Mouse (Mus musculus): ENCODE measurements around the gene Snx21. TPM values are rescaled to one million over a fixed set of nuclear protein-coding genes. Genes with fewer than 3 reads are reported as not detected.

Snx21 gene
- polyA plus RNA-seq, 1 experiment = 19.5 TPM

- Histone ChIP-seq H3K4me3 (ENCODE audit: insufficient read depth, poor library complexity, severe bottlenecking) (no peak overlapping the region), H3ac (ENCODE audit: control insufficient read depth, insufficient read length, low read depth) (no peak overlapping the region), H3K27me3 (ENCODE audit: control insufficient read depth, insufficient read depth, insufficient read length) (no peaks in the 10 kb centered on the region), H3K79me2 (ENCODE audit: control insufficient read depth, insufficient read depth) (peaks cover 4% of the 10 kb centered on the region), H3K36me3 (ENCODE audit: control insufficient read depth, insufficient read depth) (peaks cover 10% of the 10 kb centered on the region), H3K79me3 (ENCODE audit: low read depth) (no peaks in the 10 kb centered on the region)
- TF ChIP-seq FOSL1 (IDR thresholded peaks at IDR 0.05; ENCODE audit: insufficient read depth, low read length, poor library complexity, severe bottlenecking) (no peak), MAX (IDR thresholded peaks at IDR 0.05) (no peak), CTCF (IDR thresholded peaks at IDR 0.05; ENCODE audit: control insufficient read depth, insufficient read depth, insufficient read length) (no peak), MYOG (IDR thresholded peaks at IDR 0.05; ENCODE audit: control insufficient read depth, extremely low read depth, insufficient read length) (no peak), MYOD1 (IDR thresholded peaks at IDR 0.05; ENCODE audit: control insufficient read depth, insufficient read length, low read depth) (no peak), CEBPB (IDR thresholded peaks at IDR 0.05; ENCODE audit: low read depth) (no peak), USF1 (IDR thresholded peaks at IDR 0.05; ENCODE audit: low read depth) (no peak)
These were observed 8.2 kb upstream of the Snx21 start for GRCm38 (mm10) chr2:164777246-164778014.

GRCm38 (mm10) chr2:164778015-164778287 is 7.7 kb upstream of the Snx21 start:
- no peak overlapping the region for H3ac ChIP-seq (ENCODE audit: control insufficient read depth, insufficient read length, low read depth)
- H3K36me3 ChIP-seq (ENCODE audit: control insufficient read depth, insufficient read depth) = peaks cover 5% of the 10 kb centered on the region
- no peak overlapping the region for H3K4me3 ChIP-seq (ENCODE audit: insufficient read depth, poor library complexity, severe bottlenecking)
- TF ChIP-seq MYOD1 (IDR thresholded peaks at IDR 0.05; ENCODE audit: control insufficient read depth, insufficient read length, low read depth) (no peak), CTCF (IDR thresholded peaks at IDR 0.05; ENCODE audit: control insufficient read depth, insufficient read depth, insufficient read length) (no peak), FOSL1 (IDR thresholded peaks at IDR 0.05; ENCODE audit: insufficient read depth, low read length, poor library complexity, severe bottlenecking) (no peak), USF1 (IDR thresholded peaks at IDR 0.05; ENCODE audit: low read depth) (no peak), MYOG (IDR thresholded peaks at IDR 0.05; ENCODE audit: control insufficient read depth, extremely low read depth, insufficient read length) (no peak), CEBPB (IDR thresholded peaks at IDR 0.05; ENCODE audit: low read depth) (no peak), MAX (IDR thresholded peaks at IDR 0.05) (no peak)
- no peaks in the 10 kb centered on the region for H3K27me3 ChIP-seq (ENCODE audit: control insufficient read depth, insufficient read depth, insufficient read length)
- H3K79me3 ChIP-seq (ENCODE audit: low read depth) = no peaks in the 10 kb centered on the region
- H3K79me2 ChIP-seq (ENCODE audit: control insufficient read depth, insufficient read depth) = no peaks in the 10 kb centered on the region

- H3K79me2 ChIP-seq (ENCODE audit: control insufficient read depth, insufficient read depth) = no peaks in the 10 kb centered on the region
- H3K27me3 ChIP-seq (ENCODE audit: control insufficient read depth, insufficient read depth, insufficient read length) = no peaks in the 10 kb centered on the region
- no peak overlapping the region for H3K4me3 ChIP-seq (ENCODE audit: insufficient read depth, poor library complexity, severe bottlenecking)
- TF ChIP-seq CEBPB (IDR thresholded peaks at IDR 0.05; ENCODE audit: low read depth) = no peak
- no peak for TF ChIP-seq USF1 (IDR thresholded peaks at IDR 0.05; ENCODE audit: low read depth)
- TF ChIP-seq MYOD1 (IDR thresholded peaks at IDR 0.05; ENCODE audit: control insufficient read depth, insufficient read length, low read depth) = no peak
- TF ChIP-seq FOSL1 (IDR thresholded peaks at IDR 0.05; ENCODE audit: insufficient read depth, low read length, poor library complexity, severe bottlenecking) = no peak
- no peak for TF ChIP-seq CTCF (IDR thresholded peaks at IDR 0.05; ENCODE audit: control insufficient read depth, insufficient read depth, insufficient read length)
- no peak for TF ChIP-seq MYOG (IDR thresholded peaks at IDR 0.05; ENCODE audit: control insufficient read depth, extremely low read depth, insufficient read length)
- no peak for TF ChIP-seq MAX (IDR thresholded peaks at IDR 0.05)
- no peaks in the 10 kb centered on the region for H3K79me3 ChIP-seq (ENCODE audit: low read depth)
- H3K36me3 ChIP-seq (ENCODE audit: control insufficient read depth, insufficient read depth) = no peaks in the 10 kb centered on the region
- H3ac ChIP-seq (ENCODE audit: control insufficient read depth, insufficient read length, low read depth) = no peak overlapping the region
These were observed 6.8 kb upstream of the Snx21 start for GRCm38 (mm10) chr2:164778809-164779208.

- H3K4me3 ChIP-seq (ENCODE audit: insufficient read depth, poor library complexity, severe bottlenecking) = no peak within 1 kb of the TSS
- TF ChIP-seq FOSL1 (IDR thresholded peaks at IDR 0.05; ENCODE audit: insufficient read depth, low read length, poor library complexity, severe bottlenecking) (no peak), CEBPB (IDR thresholded peaks at IDR 0.05; ENCODE audit: low read depth) (no peak), MYOD1 (IDR thresholded peaks at IDR 0.05; ENCODE audit: control insufficient read depth, insufficient read length, low read depth) (no peak), MAX (IDR thresholded peaks at IDR 0.05) (no peak), USF1 (IDR thresholded peaks at IDR 0.05; ENCODE audit: low read depth) (no peak), CTCF (IDR thresholded peaks at IDR 0.05; ENCODE audit: control insufficient read depth, insufficient read depth, insufficient read length) (no peak)
- no peak within 1 kb of the TSS for H3ac ChIP-seq (ENCODE audit: control insufficient read depth, insufficient read length, low read depth)
- H3K79me2 ChIP-seq (ENCODE audit: control insufficient read depth, insufficient read depth) = no peaks in the 10 kb centered on the region
- no peaks in the 10 kb centered on the region for H3K36me3 ChIP-seq (ENCODE audit: control insufficient read depth, insufficient read depth)
- H3K79me3 ChIP-seq (ENCODE audit: low read depth) = no peaks in the 10 kb centered on the region
- H3K27me3 ChIP-seq (ENCODE audit: control insufficient read depth, insufficient read depth, insufficient read length) = no peaks in the 10 kb centered on the region
These were observed 6.0 kb upstream of the Snx21 start, which contains the start of gene Tnnc2 for GRCm38 (mm10) chr2:164779481-164780086. Gene Tnnc2, minus strand, starts transcription at chr2:164779967.

- Histone ChIP-seq H3ac (ENCODE audit: control insufficient read depth, insufficient read length, low read depth) (no peak overlapping the region), H3K4me3 (ENCODE audit: insufficient read depth, poor library complexity, severe bottlenecking) (no peak overlapping the region), H3K79me2 (ENCODE audit: control insufficient read depth, insufficient read depth) (no peaks in the 10 kb centered on the region), H3K79me3 (ENCODE audit: low read depth) (no peaks in the 10 kb centered on the region), H3K27me3 (ENCODE audit: control insufficient read depth, insufficient read depth, insufficient read length) (no peaks in the 10 kb centered on the region), H3K36me3 (ENCODE audit: control insufficient read depth, insufficient read depth) (no peaks in the 10 kb centered on the region)
- no peak for TF ChIP-seq USF1 (IDR thresholded peaks at IDR 0.05; ENCODE audit: low read depth)
- TF ChIP-seq MYOG (IDR thresholded peaks at IDR 0.05; ENCODE audit: control insufficient read depth, extremely low read depth, insufficient read length) = no peak
- TF ChIP-seq CTCF (IDR thresholded peaks at IDR 0.05; ENCODE audit: control insufficient read depth, insufficient read depth, insufficient read length) = no peak
- TF ChIP-seq FOSL1 (IDR thresholded peaks at IDR 0.05; ENCODE audit: insufficient read depth, low read length, poor library complexity, severe bottlenecking) = no peak
- TF ChIP-seq MYOD1 (IDR thresholded peaks at IDR 0.05; ENCODE audit: control insufficient read depth, insufficient read length, low read depth) = no peak
- no peak for TF ChIP-seq MAX (IDR thresholded peaks at IDR 0.05)
- TF ChIP-seq CEBPB (IDR thresholded peaks at IDR 0.05; ENCODE audit: low read depth) = no peak
These were observed 3.7 kb upstream of the Snx21 start for GRCm38 (mm10) chr2:164781876-164782275.
